Mouse (Mus musculus) stomach, embryonic 14.5 days (tissue): ENCODE results near the gene Leo1. TPM values are rescaled to one million over a fixed set of nuclear protein-coding genes. Genes with fewer than 3 reads are reported as not detected.
"Not testable (repeated sequence)": the region's sequence is repeated elsewhere in the genome, so short reads cannot be mapped to it uniquely, and the experiment has no call there.

Source experiments
- ATAC-seq: fragments of 200-750 bp; cut with Nextera tagmentation; 2 replicates; pipeline ENCODE4 v1.8.0; 2017; ENCODE audit warnings: low read depth, moderate TSS enrichment; ENCODE audit not compliant: insufficient number of reproducible peaks, insufficient read depth, low FRiP score
- H3K27ac ChIP-seq: fragments of 300-500 bp; sonication (generic); 2 replicates; pipeline ENCODE4 v1.5.1; 2014; ENCODE audit warnings: mild to moderate bottlenecking, low read length, moderate library complexity, mixed read lengths
- H3K27me3 ChIP-seq: fragments of 300-500 bp; sonication (generic); 2 replicates; pipeline ENCODE4 v1.6.1; 2014; ENCODE audit warnings: low read length, control low read depth, mixed read lengths; ENCODE audit not compliant: control insufficient read depth, insufficient read depth
- H3K36me3 ChIP-seq: fragments of 300-500 bp; sonication (generic); 2 replicates; pipeline ENCODE4 v1.6.1; 2014; ENCODE audit warnings: mild to moderate bottlenecking, control low read depth, low read length, moderate library complexity, mixed read lengths; ENCODE audit not compliant: control insufficient read depth, insufficient read depth
- H3K4me1 ChIP-seq: fragments of 300-500 bp; sonication (generic); 2 replicates; pipeline ENCODE4 v1.6.1; 2014; ENCODE audit warnings: low read length, control low read depth, mixed read lengths; ENCODE audit not compliant: control insufficient read depth, insufficient read depth
- H3K4me2 ChIP-seq: fragments of 300-500 bp; sonication (generic); replicated peaks from 2 replicates; pipeline ENCODE4 v1.6.1; 2014; ENCODE audit warnings: low read depth, low read length, control low read depth
- H3K4me3 ChIP-seq: fragments of 300-500 bp; sonication (generic); 2 replicates; pipeline ENCODE4 v1.5.1; 2014; ENCODE audit warnings: low read depth, low read length, control low read depth
- H3K9ac ChIP-seq: fragments of 300-500 bp; sonication (generic); replicated peaks from 2 replicates; pipeline ENCODE4 v1.6.1; 2014; ENCODE audit warnings: low read depth, mild to moderate bottlenecking, control low read depth, low read length, moderate library complexity, mixed read lengths
- H3K9me3 ChIP-seq: fragments of 300-500 bp; sonication (generic); 2 replicates; pipeline ENCODE4 v1.6.1; 2016; ENCODE audit warnings: low read depth, low read length, control low read depth; ENCODE audit not compliant: control insufficient read depth
- WGBS: fragments of 180-500 bp; shearing (Covaris S2); extraction: QIAGEN DNeasy Blood & Tissue Kit; methylation state at CpG from one replicate; pipeline ENCODE4 v1.1.7; 2014; 5-methylcytosine and 5-hydroxymethylcytosine counted together
- polyA plus RNA-seq: library from polyadenylated mRNA; unstranded; fragments of >200 nt; fragmentation: Nextera tagmentation; extraction: Ambion mirVana; gene quantifications from 2 replicates; pipeline ENCODE4 v1.2.1, GENCODE M21; 2014

Leo1 gene
- polyA plus RNA-seq, 1 experiment from 2014 or later, result 39.6 TPM

DNA sequence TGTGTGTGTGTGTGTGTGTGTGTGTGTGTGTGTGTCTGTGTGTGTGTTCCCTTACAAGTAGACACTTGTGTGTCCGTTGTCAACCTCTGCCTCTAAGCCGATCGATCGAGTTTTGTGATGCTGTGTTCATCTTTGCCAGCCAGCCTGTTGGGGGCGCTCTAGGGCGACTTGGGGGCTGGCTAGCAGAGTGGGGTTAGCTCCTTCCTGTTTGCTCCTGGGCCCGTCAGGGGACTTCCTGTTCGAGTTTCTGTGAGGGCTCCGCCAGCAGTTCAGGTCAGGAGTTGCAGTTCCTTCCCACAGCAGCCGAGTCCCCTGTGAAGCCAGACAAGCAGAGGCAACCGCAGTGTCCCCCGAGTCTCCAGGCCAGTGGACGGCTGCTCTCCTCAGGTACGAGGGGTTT is 27.0 kb downstream of the Leo1 start:
- Histone ChIP-seq H3K27ac (no peak overlapping the region), H3K4me3 (no peak overlapping the region), H3K27me3 (no peaks in the 10 kb centered on the region), H3K4me1 (no peaks in the 10 kb centered on the region), H3K9ac (no peak overlapping the region), H3K4me2 (no peak overlapping the region), H3K36me3 (peaks cover 30% of the 10 kb centered on the region), H3K9me3 (no peaks in the 10 kb centered on the region)
- no peak for ATAC-seq
- 86% methylated on average over 14 of the region's 14 CpGs for WGBS

DNA sequence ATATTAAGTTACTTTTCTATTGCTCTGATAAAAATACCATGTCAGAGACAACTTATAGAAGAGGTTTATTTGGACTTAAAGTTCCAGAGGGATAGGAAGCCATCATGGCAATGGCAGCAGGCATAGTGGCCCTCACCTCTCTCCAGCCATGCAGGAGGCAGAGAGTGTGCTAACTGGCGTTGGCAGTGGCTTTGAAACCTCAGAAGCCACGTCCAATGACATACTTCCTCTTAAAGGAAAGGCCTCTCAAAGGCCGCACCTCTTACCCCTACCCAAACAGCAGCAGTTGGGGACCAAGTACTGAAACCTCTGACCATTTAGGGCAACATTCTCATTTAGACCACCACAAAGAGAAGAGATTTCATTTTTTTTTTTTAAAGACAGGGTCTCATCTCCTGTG is 35.9 kb downstream of the Leo1 start:
- Histone ChIP-seq H3K4me1 (no peaks in the 10 kb centered on the region), H3K9me3 (no peaks in the 10 kb centered on the region), H3K27ac (no peak overlapping the region), H3K9ac (no peak overlapping the region), H3K4me3 (no peak overlapping the region), H3K4me2 (no peak overlapping the region), H3K27me3 (no peaks in the 10 kb centered on the region), H3K36me3 (no peaks in the 10 kb centered on the region)
- WGBS, result 63% methylated on average over 3 of the region's 3 CpGs
- ATAC-seq, result no peak

DNA sequence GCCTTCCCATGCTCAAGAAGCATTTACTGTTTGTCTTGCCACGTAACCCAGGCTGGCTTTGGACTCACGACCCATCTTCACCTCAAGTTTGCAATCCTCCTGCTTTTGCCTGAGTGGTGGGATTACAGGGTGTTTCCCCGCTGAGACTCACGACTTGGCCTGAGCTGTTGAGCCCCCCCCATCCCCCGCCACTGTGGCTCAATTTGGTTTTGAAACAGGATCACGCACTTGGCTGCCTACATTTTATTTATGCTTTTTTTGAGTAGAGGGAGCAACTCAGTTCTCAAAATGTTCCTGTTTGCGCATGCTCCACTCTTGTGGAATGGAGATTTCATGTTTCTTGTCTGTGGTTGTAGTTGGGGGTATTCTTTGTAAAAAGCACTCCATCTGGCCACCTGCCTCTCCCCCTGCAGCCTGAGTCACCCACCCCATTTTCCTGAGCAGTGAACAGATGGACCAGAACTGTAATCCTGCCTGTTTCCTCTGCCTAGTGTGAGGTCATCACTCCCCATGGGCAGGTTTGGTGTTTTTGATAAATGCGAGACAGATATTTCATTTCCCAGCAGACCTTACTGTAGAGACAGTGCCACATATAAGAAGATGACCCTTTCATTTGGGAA is 37.9 kb downstream of the Leo1 start:
- Histone ChIP-seq H3K9me3 (no peaks in the 10 kb centered on the region), H3K4me2 (no peak overlapping the region), H3K9ac (no peak overlapping the region), H3K4me3 (no peak overlapping the region), H3K27me3 (no peaks in the 10 kb centered on the region), H3K4me1 (no peaks in the 10 kb centered on the region), H3K36me3 (no peaks in the 10 kb centered on the region), H3K27ac (no peak overlapping the region)
- no peak for ATAC-seq
- WGBS, result 72% methylated on average over 8 of the region's 8 CpGs

DNA sequence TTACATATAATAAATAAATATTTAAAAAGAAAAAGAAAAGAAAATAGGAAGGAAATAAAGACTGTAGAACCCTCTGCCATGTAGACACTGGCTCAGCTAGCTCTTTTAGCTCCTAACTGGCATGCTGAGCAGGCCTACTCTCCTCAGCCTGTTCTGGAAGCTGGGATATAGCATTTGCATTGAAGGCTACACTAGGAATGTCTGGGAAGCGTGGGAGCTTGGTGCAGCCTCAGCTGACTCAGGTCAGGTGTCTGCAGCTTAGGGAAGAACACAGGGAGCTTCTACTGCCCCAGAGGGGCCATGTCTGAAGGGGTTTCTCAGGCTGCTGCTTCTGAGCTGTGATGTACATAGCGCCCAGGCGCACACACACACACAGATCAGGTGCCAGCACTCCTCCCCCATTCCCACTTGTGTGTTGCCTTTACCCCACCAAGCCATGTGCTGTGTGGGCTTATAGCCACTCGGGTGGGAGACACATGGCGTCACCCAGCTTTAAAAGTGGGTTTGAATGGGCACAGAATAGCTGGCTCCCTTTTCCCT is 39.3 kb downstream of the Leo1 start:
- no peak overlapping the region for H3K27ac ChIP-seq
- no peaks in the 10 kb centered on the region for H3K36me3 ChIP-seq
- no peak overlapping the region for H3K4me3 ChIP-seq
- ATAC-seq, result no peak
- no peak overlapping the region for H3K9ac ChIP-seq
- WGBS, result 88% methylated on average over 5 of the region's 5 CpGs
- H3K4me2 ChIP-seq, result no peak overlapping the region
- H3K4me1 ChIP-seq, result no peaks in the 10 kb centered on the region
- H3K27me3 ChIP-seq, result no peaks in the 10 kb centered on the region
- no peaks in the 10 kb centered on the region for H3K9me3 ChIP-seq

DNA sequence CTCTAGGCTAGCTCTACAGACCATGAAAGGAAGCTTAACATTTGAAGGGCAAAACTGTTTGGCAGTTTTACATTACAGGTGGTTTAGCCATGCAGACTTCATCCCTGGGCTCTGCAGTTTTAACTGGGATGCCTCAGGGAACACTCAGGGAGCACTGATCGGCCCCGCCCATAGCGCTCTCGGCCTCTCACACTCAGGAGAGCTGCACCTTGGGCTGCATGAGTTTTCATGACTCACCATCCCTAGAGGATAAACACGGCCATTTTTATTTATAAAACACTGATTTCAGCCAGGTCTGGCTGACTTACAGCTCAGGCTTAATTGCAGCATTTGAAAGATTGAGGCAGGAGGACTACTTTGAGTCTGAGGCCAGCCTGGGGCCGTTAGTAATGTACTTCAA is 43.9 kb downstream of the Leo1 start:
- H3K4me3 ChIP-seq, result no peak overlapping the region
- no peaks in the 10 kb centered on the region for H3K4me1 ChIP-seq
- 74% methylated on average over 6 of the region's 6 CpGs for WGBS
- no peak overlapping the region for H3K4me2 ChIP-seq
- no peak overlapping the region for H3K9ac ChIP-seq
- H3K9me3 ChIP-seq, result no peaks in the 10 kb centered on the region
- H3K27me3 ChIP-seq, result no peaks in the 10 kb centered on the region
- no peaks in the 10 kb centered on the region for H3K36me3 ChIP-seq
- H3K27ac ChIP-seq, result no peak overlapping the region
- ATAC-seq, result no peak

DNA sequence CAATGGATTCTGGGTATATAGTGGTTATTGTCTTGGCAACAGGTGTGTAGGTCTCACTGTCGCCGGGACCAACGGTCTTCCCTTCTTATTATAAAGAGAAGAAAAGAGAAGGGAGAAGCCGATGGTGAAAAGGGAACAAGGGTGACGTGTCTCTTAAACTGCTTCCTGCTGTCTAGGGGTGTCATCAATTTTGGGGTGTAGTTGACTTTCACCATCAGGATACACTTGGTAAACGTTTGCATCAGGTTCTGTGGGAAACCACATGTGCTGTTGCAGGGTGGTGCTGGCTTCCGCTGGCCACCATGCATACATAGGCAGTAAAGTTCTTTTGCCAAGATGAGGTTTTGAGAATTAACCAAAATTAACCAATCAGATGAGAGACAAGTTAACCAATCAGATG is 46.9 kb downstream of the Leo1 start:
- H3K36me3 ChIP-seq, H3K27ac ChIP-seq, H3K27me3 ChIP-seq, ATAC-seq, H3K4me3 ChIP-seq, H3K4me2 ChIP-seq, H3K4me1 ChIP-seq, H3K9ac ChIP-seq, H3K9me3 ChIP-seq: not testable (repeated sequence)
- WGBS, result 93% methylated on average over 7 of the region's 7 CpGs

DNA sequence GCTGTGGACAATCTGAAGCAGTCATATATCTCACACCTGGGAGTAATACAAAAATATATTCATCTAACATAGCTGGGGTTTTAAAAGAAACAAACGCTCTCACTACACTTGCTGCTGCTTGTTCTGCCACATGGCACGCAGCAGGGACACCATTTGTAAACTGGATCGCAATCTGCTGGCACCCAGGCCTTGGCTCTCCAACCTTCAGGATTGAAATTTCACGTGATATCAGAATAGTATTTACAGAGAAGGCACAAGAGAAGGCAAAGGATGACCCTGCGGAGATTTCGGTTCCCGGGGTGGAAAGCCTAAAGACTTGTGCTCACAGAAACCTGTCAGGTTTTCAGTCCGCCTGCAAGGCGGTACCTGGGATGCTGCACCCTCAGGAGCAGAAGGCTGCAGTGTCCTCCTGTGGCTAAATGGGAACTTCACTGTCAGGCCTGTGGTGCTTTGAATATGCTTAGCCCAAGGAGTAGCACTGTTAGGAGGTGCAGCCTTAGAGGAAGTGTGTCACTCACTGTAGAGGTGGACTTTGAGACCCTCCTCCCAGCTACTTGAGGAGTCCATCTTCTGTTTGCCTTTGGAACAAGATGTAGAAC is 53.2 kb downstream of the Leo1 start:
- 81% methylated on average over 9 of the region's 9 CpGs for WGBS

DNA sequence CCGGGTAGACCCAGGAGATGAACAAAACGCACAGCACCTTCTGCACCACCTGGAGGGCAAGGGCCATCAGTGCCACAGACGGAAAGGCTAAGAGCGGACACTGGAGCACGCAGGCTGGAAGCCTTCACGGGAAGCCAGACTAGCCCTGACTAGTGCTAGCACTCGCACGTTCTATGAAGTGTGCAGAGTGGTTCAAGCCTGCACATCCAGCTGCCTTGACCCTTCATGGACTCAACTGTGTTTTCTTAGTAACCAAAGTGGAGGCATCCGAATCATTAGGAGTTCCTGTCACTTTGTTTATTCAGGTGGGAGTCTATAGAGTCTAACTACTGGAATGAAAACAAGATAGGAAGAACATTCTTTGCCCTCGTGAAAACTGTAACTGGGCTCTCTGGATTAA is 54.6 kb downstream of the Leo1 start:
- WGBS, result 62% methylated on average over 10 of the region's 10 CpGs
- no peak overlapping the region for H3K27ac ChIP-seq
- no peak for ATAC-seq

More for the DNA sequence above, 53.2 kb downstream of the Leo1 start:
- Histone ChIP-seq H3K4me3 (no peak overlapping the region), H3K27me3 (no peaks in the 10 kb centered on the region), H3K9ac (no peak overlapping the region), H3K36me3 (peaks cover 12% of the 10 kb centered on the region), H3K27ac (no peak overlapping the region), H3K4me2 (no peak overlapping the region), H3K4me1 (no peaks in the 10 kb centered on the region), H3K9me3 (no peaks in the 10 kb centered on the region)
- no peak for ATAC-seq

DNA sequence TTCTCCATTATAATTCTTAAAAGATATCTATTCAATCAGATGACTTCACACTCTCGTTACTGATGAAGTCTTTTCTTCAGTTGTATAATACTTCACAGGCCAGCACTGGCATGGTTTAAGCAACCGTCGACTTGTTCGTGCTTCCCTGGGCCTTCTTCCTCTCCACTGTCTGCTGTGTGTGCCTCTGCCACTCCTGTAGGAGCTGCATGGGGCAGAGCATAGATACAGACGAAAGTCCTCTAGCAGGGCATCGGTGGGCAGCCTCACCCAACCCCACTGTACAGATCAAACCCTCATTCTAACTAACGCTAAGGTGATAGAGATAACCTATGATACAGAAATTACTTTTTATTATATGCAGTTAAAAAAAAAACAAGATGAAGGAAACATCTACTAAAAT is 57.2 kb downstream of the Leo1 start:
- H3K27ac ChIP-seq, result no peak overlapping the region
- 90% methylated on average over 7 of the region's 7 CpGs for WGBS
- H3K4me1 ChIP-seq, result no peaks in the 10 kb centered on the region
- no peak overlapping the region for H3K4me3 ChIP-seq
- H3K9me3 ChIP-seq, result no peaks in the 10 kb centered on the region
- H3K9ac ChIP-seq, result no peak overlapping the region
- no peak overlapping the region for H3K4me2 ChIP-seq
- ATAC-seq, result no peak
- no peaks in the 10 kb centered on the region for H3K27me3 ChIP-seq
- H3K36me3 ChIP-seq, result peaks cover 17% of the 10 kb centered on the region

More for the DNA sequence above, 54.6 kb downstream of the Leo1 start:
- Histone ChIP-seq H3K4me3 (no peak overlapping the region), H3K9ac (no peak overlapping the region), H3K4me1 (no peaks in the 10 kb centered on the region), H3K36me3 (peaks cover 12% of the 10 kb centered on the region), H3K27me3 (no peaks in the 10 kb centered on the region), H3K4me2 (no peak overlapping the region), H3K9me3 (no peaks in the 10 kb centered on the region)
